Mouse (Mus musculus): ENCODE measurements around the gene Bud23. TPM values are rescaled to one million over a fixed set of nuclear protein-coding genes. Genes with fewer than 3 reads are reported as not detected.
A peak's percentile ranks its signal among the peaks of the same experiment; 100 is the strongest.

Gene Bud23
- polyA plus RNA-seq, 1 experiment from 2014 or later, result 176 TPM

DNA sequence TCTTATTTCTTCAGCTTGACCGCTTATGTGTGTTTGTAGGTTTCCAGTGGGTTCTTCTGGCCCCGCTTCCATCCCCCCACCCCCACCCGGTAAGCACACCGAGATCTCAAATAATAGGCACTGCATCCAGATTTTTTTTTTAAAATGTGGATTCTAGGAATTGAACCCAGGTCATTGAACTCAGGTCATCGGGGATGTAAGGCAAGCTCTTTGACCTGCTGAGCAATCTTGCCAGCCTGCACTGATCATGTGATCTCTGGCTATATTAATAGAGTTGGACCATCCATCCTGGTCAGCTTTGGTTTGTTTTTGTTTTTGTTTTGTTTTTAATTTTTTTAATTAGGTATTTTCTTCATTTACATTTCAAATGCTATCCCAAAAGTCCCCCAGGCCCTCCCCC, 32.2 kb downstream of the Bud23 start:
- Histone ChIP-seq H3K27ac (no peak overlapping the region), H3K4me1 (peaks cover 18% of the 10 kb centered on the region), H3K9me3 (peaks cover 10% of the 10 kb centered on the region), H3K4me3 (no peak overlapping the region), H3K36me3 (replicated peaks) (peaks cover 20% of the 10 kb centered on the region), H3K27me3 (ENCODE audit: poor library complexity, severe bottlenecking) (no peaks in the 10 kb centered on the region)
- 88% methylated on average over 5 of the region's 5 CpGs for WGBS
- DNase-seq (ENCODE audit: extremely low spot score, low spot score), result no peak

DNA sequence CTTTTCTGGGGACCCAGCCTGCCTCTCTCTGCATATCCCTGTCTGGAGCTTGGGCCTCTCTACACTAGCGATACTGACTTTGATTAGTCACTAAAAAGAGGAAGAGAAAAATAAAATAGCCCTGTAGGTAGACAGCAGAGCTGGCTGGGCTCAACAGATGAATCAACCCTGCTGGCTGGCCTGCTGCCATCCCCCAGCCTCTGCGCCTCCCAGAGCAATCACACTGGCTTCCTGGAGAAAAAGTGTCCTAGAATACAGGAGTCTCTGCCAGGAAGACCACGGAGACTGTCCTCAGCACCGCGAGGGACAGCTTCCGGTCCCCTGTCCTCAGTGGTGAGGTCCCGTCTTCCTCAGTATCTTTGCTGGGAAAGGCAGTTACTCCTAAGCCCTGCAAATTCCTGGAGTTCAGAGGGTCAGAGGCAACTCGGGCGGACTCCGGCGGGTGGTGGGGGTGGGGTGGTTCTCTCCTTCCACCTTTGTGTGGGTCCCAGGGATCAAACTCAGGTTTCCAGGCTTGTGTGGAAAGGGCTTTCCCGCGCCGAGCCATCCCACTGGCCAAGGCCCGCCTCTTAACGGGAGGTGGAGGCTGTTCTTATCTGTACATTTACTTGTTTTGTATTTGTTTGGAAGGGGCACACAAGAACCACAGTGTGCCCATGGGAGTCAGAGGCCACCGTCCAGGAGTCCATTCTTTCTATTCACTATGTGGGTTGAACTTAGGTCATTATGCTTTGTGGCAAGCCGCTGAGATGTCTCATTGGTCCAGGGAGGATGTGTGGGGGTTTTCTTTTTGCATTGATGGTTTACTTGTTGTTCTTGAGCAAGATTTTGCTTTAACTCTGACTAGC, 35.5 kb downstream of the Bud23 start:
- H3K27ac ChIP-seq, result peak overlapping the region; percentile 56
- H3K27me3 ChIP-seq (ENCODE audit: poor library complexity, severe bottlenecking), result peaks cover 13% of the 10 kb centered on the region
- peak overlapping the region; percentile 8; the same call in 1 of the 2 replicates for H3K4me3 ChIP-seq
- peaks cover 6% of the 10 kb centered on the region for H3K9me3 ChIP-seq
- peaks cover 7% of the 10 kb centered on the region; the same call in 1 of the 2 replicates for H3K36me3 ChIP-seq (replicated peaks)
- WGBS, result 56% methylated on average over 18 of the region's 18 CpGs
- H3K4me1 ChIP-seq, result peaks cover 31% of the 10 kb centered on the region
- no peak for DNase-seq (ENCODE audit: extremely low spot score, low spot score)

DNA sequence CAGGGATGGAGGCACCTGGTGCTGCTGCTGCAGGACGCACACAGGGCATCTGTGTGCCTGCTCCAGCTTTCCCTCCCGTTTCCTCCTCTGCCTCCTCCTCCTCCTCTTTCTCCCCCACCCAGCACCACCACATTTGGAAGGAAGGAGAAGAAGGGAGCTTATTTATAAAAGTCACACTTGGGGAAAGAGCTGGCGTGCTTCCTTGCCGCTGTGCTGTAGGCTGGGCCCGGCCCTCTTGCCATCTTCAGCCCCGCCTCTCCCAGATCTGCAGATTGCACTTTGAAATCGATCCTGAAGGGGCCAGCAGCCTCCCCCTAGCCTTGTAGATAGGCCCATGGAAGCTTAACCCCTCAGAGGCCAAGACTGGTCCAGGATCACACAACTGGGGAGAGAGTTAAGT, 38.9 kb downstream of the Bud23 start:
- Histone ChIP-seq H3K9me3 (no peaks in the 10 kb centered on the region), H3K4me3 (peak overlapping the region; percentile 7; the same call in 1 of the 2 replicates), H3K4me1 (peaks cover 48% of the 10 kb centered on the region), H3K27ac (no peak overlapping the region), H3K27me3 (ENCODE audit: poor library complexity, severe bottlenecking) (peaks cover 17% of the 10 kb centered on the region), H3K36me3 (replicated peaks) (0 out of 2 replicates have a peak, but pooled peaks cover 2% of the 10 kb centered on the region)
- WGBS, result 30% methylated on average over 7 of the region's 7 CpGs
- no peak for DNase-seq (ENCODE audit: extremely low spot score, low spot score)

DNA sequence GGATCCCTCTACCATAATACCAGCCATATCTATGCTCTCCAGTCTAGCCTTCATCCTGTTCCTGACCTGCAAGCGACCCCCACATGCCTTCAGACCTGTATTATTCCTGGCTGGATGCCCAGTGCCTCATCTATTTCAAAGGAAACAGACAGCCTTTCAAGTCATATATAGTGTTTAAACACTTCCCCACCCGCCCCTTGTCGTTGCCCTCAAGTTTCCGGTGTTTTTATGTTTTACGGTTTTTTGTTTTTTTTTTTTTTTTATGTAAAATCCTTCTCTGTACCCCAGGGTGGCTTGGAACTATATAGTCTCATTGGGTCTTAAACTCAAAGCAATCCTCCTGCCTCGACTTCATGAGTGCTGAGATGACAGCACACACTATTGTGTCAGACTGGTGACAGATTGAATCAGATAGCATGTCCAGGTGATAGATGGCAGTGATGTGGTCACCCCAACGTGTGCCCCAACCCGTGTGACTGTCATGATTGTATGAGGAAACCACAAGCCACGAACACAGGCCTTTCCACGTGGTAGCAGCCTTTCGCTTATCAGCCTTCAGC, 40.0 kb downstream of the Bud23 start:
- Histone ChIP-seq H3K36me3 (replicated peaks) (no peaks in the 10 kb centered on the region), H3K27me3 (ENCODE audit: poor library complexity, severe bottlenecking) (peaks cover 17% of the 10 kb centered on the region), H3K9me3 (no peaks in the 10 kb centered on the region), H3K4me3 (peak overlapping the region; percentile 76), H3K27ac (no peak overlapping the region), H3K4me1 (peaks cover 48% of the 10 kb centered on the region)
- 84% methylated on average over 11 of the region's 11 CpGs for WGBS
- DNase-seq (ENCODE audit: extremely low spot score, low spot score), result no peak

DNA sequence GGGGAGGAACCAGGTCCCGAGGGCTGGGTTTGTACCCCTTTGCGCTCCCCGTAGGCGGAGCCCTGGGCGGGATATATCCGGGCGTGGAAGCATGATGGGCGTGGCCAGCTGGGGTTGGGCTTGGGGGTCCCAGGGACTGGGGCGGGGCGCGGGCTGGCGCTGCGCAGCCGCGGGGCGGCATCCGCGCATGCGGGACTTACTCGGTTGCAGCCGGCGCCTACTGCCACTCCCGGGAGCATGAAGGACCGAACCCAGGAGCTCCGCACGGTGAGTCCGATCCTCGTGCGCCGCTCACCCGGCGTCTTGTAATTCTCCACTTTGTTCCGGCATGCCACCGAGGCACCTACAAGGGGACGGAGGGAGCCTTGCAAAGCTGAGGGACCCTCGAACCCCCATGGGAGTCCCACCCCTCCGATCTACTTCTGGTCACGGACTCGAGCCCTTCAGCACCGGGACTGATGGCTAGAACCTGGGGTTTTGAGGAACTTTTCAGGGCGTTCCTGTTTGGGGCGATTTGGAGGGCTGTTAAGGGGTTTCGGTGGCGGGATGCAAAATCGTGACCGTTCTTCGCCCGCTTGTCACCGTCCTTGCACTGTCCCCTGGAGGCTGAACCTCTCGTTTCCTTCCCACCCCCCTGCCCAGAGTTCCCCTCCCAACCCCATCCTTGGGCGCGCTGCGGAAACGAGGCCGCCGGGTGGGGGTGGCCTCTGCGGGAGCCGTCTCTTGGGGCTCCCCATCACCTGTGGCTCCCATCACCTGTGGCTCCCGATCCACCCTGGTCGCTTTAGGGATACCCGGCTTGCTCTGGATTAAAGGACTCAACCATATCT, 41.2 kb downstream of the Bud23 start, which contains the start of gene Stx1a:
TSS of gene Stx1a (plus strand) at position 139 of the 830 bp plus-strand sequence.
- no peaks in the 10 kb centered on the region for H3K9me3 ChIP-seq
- H3K36me3 ChIP-seq (replicated peaks), result no peaks in the 10 kb centered on the region
- peaks cover 17% of the 10 kb centered on the region for H3K27me3 ChIP-seq (ENCODE audit: poor library complexity, severe bottlenecking)
- under 1% methylated on average over 61 of the region's 61 CpGs for WGBS
- H3K4me3 ChIP-seq, result peak within 1 kb of the TSS; percentile 76
- DNase-seq (ENCODE audit: extremely low spot score, low spot score), result peak; percentile 89
- peak within 1 kb of the TSS; percentile 87 for H3K27ac ChIP-seq
- peaks cover 37% of the 10 kb centered on the region for H3K4me1 ChIP-seq

DNA sequence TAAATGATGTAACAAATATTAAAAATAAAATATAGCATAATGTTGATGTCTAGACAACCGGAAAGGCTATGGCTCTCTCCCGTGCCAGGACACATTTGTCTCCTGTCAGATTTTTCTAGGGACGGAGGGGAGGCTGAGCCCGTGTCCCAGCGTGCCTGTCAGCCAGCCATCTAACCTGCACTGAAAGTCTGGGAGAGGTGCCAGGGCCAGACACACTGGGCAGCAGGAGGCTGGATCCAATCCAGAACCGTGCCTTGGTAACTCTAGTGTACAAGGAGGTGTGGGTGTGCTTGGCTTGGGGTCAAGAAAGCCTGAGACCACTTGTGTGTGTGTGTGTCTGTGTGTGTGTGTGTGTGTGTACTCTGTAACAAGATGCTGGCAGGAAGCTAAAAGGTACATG, 42.9 kb downstream of the Bud23 start:
- Histone ChIP-seq H3K27me3 (ENCODE audit: poor library complexity, severe bottlenecking) (peaks cover 17% of the 10 kb centered on the region), H3K9me3 (no peaks in the 10 kb centered on the region), H3K4me3 (no peak overlapping the region), H3K27ac (no peak overlapping the region), H3K4me1 (peaks cover 35% of the 10 kb centered on the region), H3K36me3 (replicated peaks) (no peaks in the 10 kb centered on the region)
- WGBS, result 83% methylated on average over 6 of the region's 6 CpGs
- no peak for DNase-seq (ENCODE audit: extremely low spot score, low spot score)

DNA sequence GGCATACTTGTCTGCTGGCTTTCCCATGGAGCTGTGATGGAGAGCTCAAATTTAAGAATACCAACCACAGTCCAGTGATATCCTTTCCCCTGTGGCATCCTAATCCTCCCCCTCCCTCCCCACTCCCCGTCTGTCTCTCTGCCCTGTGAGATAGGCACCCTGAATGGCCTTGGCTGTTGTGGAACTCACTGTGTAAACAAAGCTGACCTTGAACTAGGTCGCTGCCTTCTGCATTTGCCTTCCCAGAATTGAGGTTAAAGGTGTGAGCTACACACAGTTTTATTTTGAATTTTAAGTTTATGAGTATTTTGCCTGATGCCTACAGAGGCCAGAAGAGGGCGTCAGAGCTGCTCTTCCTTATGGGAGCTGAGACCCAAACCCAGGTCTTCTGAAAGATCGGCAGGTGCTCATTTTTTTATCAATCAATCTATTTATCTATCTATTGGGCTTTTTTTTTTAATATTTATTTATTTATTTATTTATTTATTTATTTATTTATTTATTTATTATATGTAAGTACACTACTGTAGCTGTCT, 48.5 kb downstream of the Bud23 start:
- Histone ChIP-seq H3K27ac (no peak overlapping the region), H3K27me3 (ENCODE audit: poor library complexity, severe bottlenecking) (peaks cover 13% of the 10 kb centered on the region), H3K4me3 (no peak overlapping the region), H3K36me3 (replicated peaks) (no peaks in the 10 kb centered on the region), H3K4me1 (peaks cover 28% of the 10 kb centered on the region), H3K9me3 (no peaks in the 10 kb centered on the region)
- WGBS, result 58% methylated on average over 4 of the region's 4 CpGs
- no peak for DNase-seq (ENCODE audit: extremely low spot score, low spot score)

DNA sequence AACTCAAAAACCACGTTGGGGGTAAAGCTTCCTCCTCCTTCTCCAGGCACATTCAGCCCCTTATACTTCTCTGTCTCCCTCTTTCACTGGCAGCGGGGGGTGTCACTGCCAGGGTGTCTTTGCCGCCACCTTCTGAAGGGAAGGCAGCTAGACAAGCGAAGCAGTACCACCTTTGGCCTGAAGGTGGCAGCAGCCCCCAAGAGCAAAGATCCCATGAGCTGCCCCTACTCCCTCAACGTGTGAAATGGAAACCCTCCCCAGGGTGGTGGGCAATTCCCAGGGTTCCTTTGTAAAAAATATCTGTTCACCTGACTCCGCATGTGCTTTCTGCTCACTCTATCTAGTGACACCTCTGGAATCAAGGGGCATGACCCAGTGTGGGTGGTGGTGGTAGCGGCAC, 49.3 kb downstream of the Bud23 start:
- DNase-seq (ENCODE audit: extremely low spot score, low spot score), result peak; percentile 75
- no peak overlapping the region for H3K4me3 ChIP-seq
- WGBS, result 15% methylated on average over 7 of the region's 7 CpGs
- H3K9me3 ChIP-seq, result no peaks in the 10 kb centered on the region
- peaks cover 18% of the 10 kb centered on the region for H3K27me3 ChIP-seq (ENCODE audit: poor library complexity, severe bottlenecking)
- peaks cover 36% of the 10 kb centered on the region for H3K4me1 ChIP-seq
- no peak overlapping the region for H3K27ac ChIP-seq
- no peaks in the 10 kb centered on the region for H3K36me3 ChIP-seq (replicated peaks)

DNA sequence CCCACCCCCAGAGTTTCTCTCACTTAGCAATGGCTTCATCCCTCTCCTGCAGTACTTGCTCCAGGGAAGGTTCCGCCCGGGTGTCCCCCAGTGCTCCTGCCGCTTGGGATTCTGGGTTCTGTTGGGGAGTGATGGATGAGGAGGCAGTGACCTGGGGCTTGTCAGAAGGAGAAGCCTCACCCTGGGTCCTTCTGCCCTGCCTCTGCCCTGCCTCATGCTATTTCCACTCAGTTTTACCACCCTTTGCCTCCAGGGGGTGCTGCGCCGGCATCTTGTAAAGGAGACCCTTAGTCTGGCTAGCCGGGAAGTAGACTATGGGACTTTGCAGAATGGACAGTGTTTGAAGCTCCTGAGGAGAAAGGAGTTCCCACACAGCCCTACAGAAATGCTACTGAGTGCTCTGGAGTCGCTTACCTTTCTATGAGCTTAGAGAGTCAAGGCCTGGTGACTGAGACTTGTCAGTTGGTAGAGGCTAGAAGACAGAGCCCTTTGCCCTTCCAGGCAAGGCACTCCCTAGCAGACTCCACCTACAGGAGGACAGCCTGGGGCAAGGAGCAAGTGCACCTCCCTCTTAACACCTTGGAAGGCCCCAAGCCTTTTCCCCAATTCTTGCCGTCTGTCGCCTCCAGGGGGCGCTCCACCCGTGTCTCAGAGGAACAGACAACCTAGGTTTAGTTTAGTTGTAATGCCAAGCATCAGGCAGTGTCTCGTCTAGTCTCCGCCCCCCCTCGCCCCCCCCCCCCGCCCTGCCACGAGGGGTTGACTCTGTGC, 51.9 kb downstream of the Bud23 start:
- no peaks in the 10 kb centered on the region for H3K36me3 ChIP-seq (replicated peaks)
- H3K9me3 ChIP-seq, result no peaks in the 10 kb centered on the region
- peak; percentile 81 for DNase-seq (ENCODE audit: extremely low spot score, low spot score)
- WGBS, result 3% methylated on average over 16 of the region's 16 CpGs
- H3K27ac ChIP-seq, result 0 out of 2 replicates have a peak overlapping the region, but pooled peaks have one; percentile 20
- H3K27me3 ChIP-seq (ENCODE audit: poor library complexity, severe bottlenecking), result peaks cover 18% of the 10 kb centered on the region
- peaks cover 52% of the 10 kb centered on the region for H3K4me1 ChIP-seq
- peak overlapping the region; percentile 73 for H3K4me3 ChIP-seq

DNA sequence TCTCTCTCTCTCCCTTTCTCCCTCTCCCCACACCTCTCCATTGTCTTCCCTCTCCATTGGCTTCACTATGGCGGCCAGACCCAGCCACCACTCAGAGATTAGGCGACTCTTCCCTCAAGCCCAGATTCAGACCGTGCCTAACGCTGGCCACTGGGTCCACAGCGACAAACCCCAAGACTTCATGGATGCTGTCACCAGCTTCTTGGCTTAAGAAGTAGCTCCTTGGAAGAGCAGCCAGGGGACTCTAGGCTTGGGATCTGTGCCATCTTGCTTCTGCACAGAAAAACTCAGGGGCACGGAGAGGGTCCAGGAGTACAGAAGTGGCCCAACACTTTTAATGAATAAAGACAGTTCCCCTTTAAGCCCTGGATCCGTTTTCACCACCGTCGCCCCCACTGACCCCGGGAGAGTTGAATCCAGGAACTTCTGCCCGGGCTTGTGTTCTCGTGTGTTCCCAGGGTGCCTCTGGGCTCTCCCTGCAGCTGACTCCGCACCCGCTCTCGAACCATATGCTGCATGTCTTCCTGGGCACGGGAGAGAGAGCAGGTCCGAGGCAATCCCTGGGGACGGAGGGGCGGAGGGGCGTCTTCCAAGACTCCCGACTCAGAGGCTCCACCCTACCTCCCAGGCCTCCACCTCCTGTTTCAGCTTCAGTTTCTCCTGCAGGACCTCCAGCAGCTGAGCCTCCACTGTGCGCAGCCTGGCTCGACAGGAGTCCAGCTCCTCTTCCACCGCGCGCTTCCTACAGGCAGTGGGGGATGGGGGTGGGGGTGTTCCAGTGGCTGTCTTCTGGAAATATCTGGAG, 52.7 kb downstream of the Bud23 start:
- Histone ChIP-seq H3K27ac (peak overlapping the region; percentile 51), H3K4me1 (peaks cover 55% of the 10 kb centered on the region), H3K9me3 (no peaks in the 10 kb centered on the region), H3K27me3 (ENCODE audit: poor library complexity, severe bottlenecking) (peaks cover 18% of the 10 kb centered on the region), H3K36me3 (replicated peaks) (no peaks in the 10 kb centered on the region), H3K4me3 (peak overlapping the region; percentile 73)
- WGBS, result 25% methylated on average over 26 of the region's 26 CpGs
- DNase-seq (ENCODE audit: extremely low spot score, low spot score), result no peak
